Mouse (Mus musculus) limb, embryonic 15.5 days (tissue): ENCODE measurements around the gene Nipbl. TPM values are rescaled to one million over a fixed set of nuclear protein-coding genes. Genes with fewer than 3 reads are reported as not detected.
A peak's percentile ranks its signal among the peaks of the same experiment; 100 is the strongest.
"Not testable (repeated sequence)": the region's sequence is repeated elsewhere in the genome, so short reads cannot be mapped to it uniquely, and the experiment has no call there.

Experiments used
- ATAC-seq: fragments of 200-750 bp; cut with Nextera tagmentation; 2 replicates; pipeline ENCODE4 v1.8.0; 2017; ENCODE audit warnings: low read depth, moderate TSS enrichment; ENCODE audit not compliant: insufficient number of reproducible peaks, low FRiP score, low TSS enrichment
- H3K27ac ChIP-seq: fragments of 300-500 bp; sonication (generic); 2 replicates; pipeline ENCODE4 v1.5.1; 2015; ENCODE audit warnings: moderate library complexity, mild to moderate bottlenecking, inconsistent platforms
- H3K27me3 ChIP-seq: fragments of 300-500 bp; sonication (generic); 2 replicates; pipeline ENCODE4 v1.6.1; 2015; ENCODE audit warnings: inconsistent platforms
- H3K36me3 ChIP-seq: fragments of 300-500 bp; sonication (generic); 2 replicates; pipeline ENCODE4 v1.6.1; 2015; ENCODE audit warnings: inconsistent platforms
- H3K4me1 ChIP-seq: fragments of 300-500 bp; sonication (generic); 2 replicates; pipeline ENCODE4 v1.6.1; 2015; ENCODE audit warnings: inconsistent platforms
- H3K4me2 ChIP-seq: fragments of 300-500 bp; sonication (generic); 2 replicates; pipeline ENCODE4 v1.6.1; 2015; ENCODE audit warnings: mild to moderate bottlenecking, inconsistent platforms
- H3K4me3 ChIP-seq: fragments of 300-500 bp; sonication (generic); 2 replicates; pipeline ENCODE4 v1.5.1; 2015; ENCODE audit warnings: mild to moderate bottlenecking, inconsistent platforms
- H3K9ac ChIP-seq: fragments of 300-500 bp; sonication (generic); 2 replicates; pipeline ENCODE4 v1.6.1; 2015; ENCODE audit warnings: inconsistent platforms
- H3K9me3 ChIP-seq: fragments of 300-500 bp; sonication (generic); 2 replicates; pipeline ENCODE4 v1.6.1; 2016; ENCODE audit warnings: inconsistent platforms
- WGBS: fragments of 180-500 bp; shearing (Covaris S2); methylation state at CpG from one replicate; pipeline ENCODE4 v1.1.7; 2015; 5-methylcytosine and 5-hydroxymethylcytosine counted together
- polyA plus RNA-seq: library from polyadenylated mRNA; unstranded; fragments of >200 nt; fragmentation: Nextera tagmentation; extraction: Ambion mirVana; gene quantifications from 2 replicates; pipeline ENCODE4 v1.2.1, GENCODE M21; 2015

Nipbl gene
- polyA plus RNA-seq, result 16.6 and 17.9 TPM in 2 replicates

DNA sequence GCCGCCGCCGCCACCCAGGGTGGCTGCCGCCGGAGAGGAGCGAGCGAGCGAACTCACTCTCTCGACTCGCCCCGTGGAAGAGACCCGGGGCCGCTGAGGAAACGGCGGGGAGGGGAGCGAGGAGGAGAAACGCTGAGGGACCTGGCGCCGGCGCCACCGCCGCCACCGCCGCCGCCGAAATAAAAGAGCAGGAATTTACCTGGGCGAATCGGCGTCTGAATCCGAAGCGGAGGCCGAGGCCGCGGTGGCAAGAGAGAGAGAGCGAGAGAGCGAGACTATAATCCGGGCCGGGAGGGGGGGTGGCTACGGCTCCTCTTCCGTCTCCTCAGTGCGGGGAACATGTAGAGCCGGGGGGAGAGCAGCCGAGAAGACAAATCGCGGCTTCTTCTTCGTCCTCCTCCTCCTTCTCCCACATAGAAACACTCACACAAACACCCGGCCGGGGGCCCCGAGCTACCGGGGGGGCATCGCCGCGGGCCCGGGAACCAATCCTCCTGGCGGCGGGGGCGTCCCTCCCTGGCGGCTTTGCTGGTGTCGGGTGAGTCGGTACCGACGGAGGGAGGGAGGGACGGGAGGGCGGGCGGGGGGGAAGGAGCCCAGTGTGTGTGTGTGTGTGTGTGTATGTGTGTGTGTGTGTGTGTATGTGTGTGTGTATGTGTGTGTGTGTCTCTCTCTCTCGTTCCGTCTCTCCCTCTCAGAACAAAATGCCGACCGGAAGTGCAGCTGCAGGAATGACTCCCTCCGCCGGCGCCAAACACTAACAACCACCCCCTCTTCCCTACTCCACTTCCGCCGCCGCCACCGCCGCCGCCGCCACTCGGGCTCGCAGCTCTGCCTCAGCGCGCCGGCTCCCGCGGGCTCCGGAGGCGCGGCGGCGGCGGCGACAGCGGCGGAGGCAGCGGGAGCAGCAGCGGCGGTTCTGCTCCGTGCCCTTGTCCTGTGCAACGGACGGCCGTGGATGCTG lies at the start of gene Nipbl:
Nipbl (minus strand) TSS at position 538 of the 964 bp plus-strand sequence.
- Histone ChIP-seq H3K27ac (peak within 1 kb of the TSS; percentile 99), H3K4me2 (peak within 1 kb of the TSS; percentile 90), H3K4me3 (peak within 1 kb of the TSS; percentile 94), H3K4me1 (peaks cover 14% of the 10 kb centered on the region), H3K9ac (peak within 1 kb of the TSS; percentile 99), H3K36me3 (no peaks in the 10 kb centered on the region), H3K9me3 (no peaks in the 10 kb centered on the region), H3K27me3 (no peaks in the 10 kb centered on the region)
- 1% methylated on average over 68 of the region's 102 CpGs for WGBS
- peak; percentile 88 for ATAC-seq

GRCm38 (mm10) chr15:8485261-8485660 lies 41.0 kb upstream of the Nipbl start:
- H3K36me3 ChIP-seq, result no peaks in the 10 kb centered on the region
- 76% methylated on average over 6 of the region's 6 CpGs for WGBS
- no peak overlapping the region for H3K27ac ChIP-seq
- ATAC-seq, result no peak
- no peaks in the 10 kb centered on the region for H3K9me3 ChIP-seq
- H3K4me3 ChIP-seq, result no peak overlapping the region
- no peak overlapping the region for H3K4me2 ChIP-seq
- H3K27me3 ChIP-seq, result no peaks in the 10 kb centered on the region
- H3K4me1 ChIP-seq, result no peaks in the 10 kb centered on the region
- no peak overlapping the region for H3K9ac ChIP-seq

DNA sequence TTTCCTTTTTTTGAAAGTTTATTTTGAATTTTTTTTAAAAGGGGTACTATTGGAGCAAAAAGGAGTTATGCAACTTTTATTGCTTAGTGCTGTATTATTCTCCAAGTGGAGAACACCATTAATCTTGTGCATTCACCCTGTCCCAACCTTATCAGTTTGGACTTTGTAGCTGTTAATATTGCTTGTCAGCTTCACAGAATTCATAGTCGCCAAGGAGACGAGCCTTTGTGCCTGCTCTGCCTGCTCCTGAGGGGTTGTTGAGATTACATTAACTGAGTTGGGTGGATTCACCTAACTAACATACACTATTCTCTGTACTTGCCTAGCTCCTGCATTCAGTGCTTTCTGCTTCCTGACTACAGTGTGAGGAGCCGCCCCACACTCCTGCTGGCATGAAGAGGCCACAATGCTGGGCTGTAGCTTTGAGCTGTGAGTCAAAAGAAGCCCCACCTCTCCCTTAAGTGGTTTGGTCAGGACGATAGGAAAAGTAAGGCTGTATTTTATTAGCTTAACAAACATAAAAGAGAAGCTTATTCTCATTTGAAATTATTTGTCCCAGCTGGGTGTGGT lies 24.8 kb upstream of the Nipbl start:
- Histone ChIP-seq H3K36me3 (no peaks in the 10 kb centered on the region), H3K9ac (no peak overlapping the region), H3K4me2 (no peak overlapping the region), H3K27me3 (no peaks in the 10 kb centered on the region), H3K4me3 (no peak overlapping the region), H3K4me1 (no peaks in the 10 kb centered on the region), H3K9me3 (no peaks in the 10 kb centered on the region), H3K27ac (no peak overlapping the region)
- 64% methylated on average over 4 of the region's 4 CpGs for WGBS
- ATAC-seq, result no peak

DNA sequence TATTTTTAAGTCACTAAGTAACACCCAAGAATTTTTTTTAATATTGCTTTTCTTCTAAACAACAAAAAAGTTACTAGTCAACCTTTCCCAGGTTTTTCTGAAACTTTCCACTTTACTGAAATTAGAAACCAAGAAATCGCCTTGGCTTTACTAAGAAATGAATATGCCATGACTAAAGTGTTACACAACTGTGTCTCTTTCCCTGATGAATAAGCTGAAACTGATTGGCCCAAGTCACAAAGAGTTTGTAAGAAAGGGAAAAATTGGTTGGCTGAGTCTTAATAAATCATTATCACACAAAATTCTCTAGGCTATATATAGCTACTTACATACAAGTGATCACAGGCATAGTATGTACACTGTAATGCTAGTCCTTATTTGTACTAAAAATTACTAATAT lies 19.3 kb upstream of the Nipbl start:
- Histone ChIP-seq H3K4me3 (no peak overlapping the region), H3K27me3 (no peaks in the 10 kb centered on the region), H3K4me1 (no peaks in the 10 kb centered on the region), H3K4me2 (no peak overlapping the region), H3K9me3 (no peaks in the 10 kb centered on the region), H3K27ac (no peak overlapping the region), H3K9ac (no peak overlapping the region), H3K36me3 (no peaks in the 10 kb centered on the region)
- ATAC-seq, result no peak
- WGBS, result 75% methylated on average over 1 of the region's 1 CpGs

DNA sequence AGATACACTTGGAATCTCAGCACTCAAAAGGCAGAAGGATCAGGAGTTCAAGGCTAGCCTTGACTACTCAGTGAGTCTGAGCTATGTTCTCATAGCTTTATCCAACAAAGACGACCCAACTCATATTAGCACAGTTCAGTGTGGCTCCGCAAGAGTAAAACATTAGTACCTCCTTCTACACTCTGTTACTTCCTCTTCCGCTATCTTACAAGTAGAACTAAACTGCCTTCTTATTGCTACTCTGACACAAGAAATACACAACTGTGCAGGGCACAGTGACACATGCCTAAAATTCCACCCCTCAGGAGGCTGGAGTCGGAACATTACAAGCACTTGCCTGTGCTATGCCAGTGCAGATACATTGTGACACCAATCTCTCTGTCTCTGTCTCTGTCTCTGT lies 18.5 kb upstream of the Nipbl start:
- Histone ChIP-seq H3K27me3 (no peaks in the 10 kb centered on the region), H3K36me3 (no peaks in the 10 kb centered on the region), H3K9ac (no peak overlapping the region), H3K4me3 (no peak overlapping the region), H3K4me1 (no peaks in the 10 kb centered on the region), H3K9me3 (no peaks in the 10 kb centered on the region), H3K4me2 (no peak overlapping the region), H3K27ac (no peak overlapping the region)
- ATAC-seq, result no peak
- 85% methylated on average over 4 of the region's 4 CpGs for WGBS

DNA sequence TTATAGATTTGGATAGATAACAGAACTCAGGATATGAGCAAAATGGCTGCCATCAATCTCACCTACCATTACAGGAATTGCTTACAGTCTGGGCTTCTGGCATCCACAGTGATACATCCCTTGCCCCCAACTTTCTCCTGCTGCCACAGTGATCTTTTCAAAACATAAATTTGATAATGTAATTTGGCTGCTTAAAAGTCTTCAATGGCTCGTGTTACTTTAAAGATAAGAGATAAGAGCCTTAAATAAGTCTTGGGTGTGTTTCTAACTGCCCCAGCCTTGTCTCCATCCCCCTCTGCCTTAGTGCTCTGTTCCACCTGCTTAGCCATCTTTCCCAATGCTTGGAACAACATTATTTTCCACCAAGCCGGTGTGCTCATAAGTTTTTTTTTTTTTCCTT lies 16.6 kb upstream of the Nipbl start:
- no peak for ATAC-seq
- Histone ChIP-seq H3K27me3 (no peaks in the 10 kb centered on the region), H3K9ac (no peak overlapping the region), H3K27ac (no peak overlapping the region), H3K4me3 (no peak overlapping the region), H3K9me3 (no peaks in the 10 kb centered on the region), H3K36me3 (no peaks in the 10 kb centered on the region), H3K4me2 (no peak overlapping the region), H3K4me1 (no peaks in the 10 kb centered on the region)
- WGBS, result 69% methylated on average over 2 of the region's 2 CpGs

DNA sequence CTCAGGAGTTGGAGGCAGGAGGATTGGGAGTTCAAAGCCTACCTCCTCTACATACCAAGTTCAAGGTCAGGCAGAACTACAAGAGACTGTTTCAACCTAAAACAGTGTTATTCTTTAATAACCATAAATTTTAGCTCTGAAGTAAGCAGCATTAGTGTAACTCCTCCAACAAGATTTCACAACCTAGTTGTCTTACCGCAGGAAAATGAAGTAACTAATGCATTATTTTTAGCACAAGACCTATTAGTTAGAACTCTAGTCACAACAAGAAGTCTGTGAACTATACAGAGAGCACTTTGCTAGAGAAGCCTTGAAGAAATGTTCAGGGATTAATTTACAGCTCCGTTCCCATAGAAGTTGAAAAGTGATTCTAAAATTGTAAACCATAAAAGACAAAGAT lies 15.7 kb upstream of the Nipbl start:
- Histone ChIP-seq H3K4me2 (no peak overlapping the region), H3K9me3 (no peaks in the 10 kb centered on the region), H3K36me3 (no peaks in the 10 kb centered on the region), H3K4me1 (no peaks in the 10 kb centered on the region), H3K27me3 (no peaks in the 10 kb centered on the region), H3K9ac (no peak overlapping the region), H3K4me3 (no peak overlapping the region), H3K27ac (no peak overlapping the region)
- ATAC-seq, result no peak
- 80% methylated on average over 2 of the region's 2 CpGs for WGBS

GRCm38 (mm10) chr15:8456223-8456622 lies 12.0 kb upstream of the Nipbl start:
- ATAC-seq, result not testable (repeated sequence)

DNA sequence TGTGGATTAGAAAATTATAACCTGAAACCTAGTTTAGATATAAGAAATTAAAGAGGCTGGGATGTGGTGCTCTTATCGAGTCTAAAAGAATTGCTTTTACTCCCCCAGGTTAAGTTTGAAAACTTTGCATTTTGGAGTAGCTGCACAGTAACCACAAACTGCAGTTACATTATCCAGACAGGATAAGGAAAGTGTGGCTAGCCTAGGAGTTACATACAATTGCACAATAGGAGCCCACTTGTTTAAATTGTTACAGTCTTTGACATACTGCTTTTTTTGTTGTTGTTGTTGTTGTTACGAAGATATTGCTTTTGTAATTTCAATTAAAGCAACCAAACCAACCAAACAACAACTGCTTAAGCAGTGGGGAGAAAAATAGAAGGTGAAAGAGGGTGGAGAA lies 11.2 kb upstream of the Nipbl start:
- no peak overlapping the region for H3K27ac ChIP-seq
- ATAC-seq, result no peak
- no peak overlapping the region for H3K4me3 ChIP-seq
- H3K27me3 ChIP-seq, result no peaks in the 10 kb centered on the region
- WGBS, result 88% methylated on average over 2 of the region's 2 CpGs
- no peaks in the 10 kb centered on the region for H3K4me1 ChIP-seq
- H3K36me3 ChIP-seq, result no peaks in the 10 kb centered on the region
- H3K9me3 ChIP-seq, result no peaks in the 10 kb centered on the region
- no peak overlapping the region for H3K9ac ChIP-seq
- no peak overlapping the region for H3K4me2 ChIP-seq

More at GRCm38 (mm10) chr15:8456223-8456622, 12.0 kb upstream of the Nipbl start:
- H3K9me3 ChIP-seq, H3K36me3 ChIP-seq, H3K4me1 ChIP-seq, H3K9ac ChIP-seq, H3K27me3 ChIP-seq, H3K4me3 ChIP-seq, H3K4me2 ChIP-seq, H3K27ac ChIP-seq: not testable (repeated sequence)
- WGBS, result 82% methylated on average over 1 of the region's 2 CpGs

GRCm38 (mm10) chr15:8451071-8451470 lies 6.8 kb upstream of the Nipbl start:
- ATAC-seq, result no peak
- WGBS, result 35% methylated on average over 3 of the region's 3 CpGs

GRCm38 (mm10) chr15:8447193-8447767 lies 3.0 kb upstream of the Nipbl start:
- WGBS, result 46% methylated on average over 8 of the region's 8 CpGs
- no peak overlapping the region for H3K4me2 ChIP-seq
- H3K27me3 ChIP-seq, result no peaks in the 10 kb centered on the region
- peaks cover 12% of the 10 kb centered on the region for H3K4me1 ChIP-seq
- H3K27ac ChIP-seq, result no peak overlapping the region
- H3K9ac ChIP-seq, result no peak overlapping the region
- ATAC-seq, result no peak
- H3K36me3 ChIP-seq, result no peaks in the 10 kb centered on the region
- H3K4me3 ChIP-seq, result no peak overlapping the region
- H3K9me3 ChIP-seq, result no peaks in the 10 kb centered on the region

More at GRCm38 (mm10) chr15:8451071-8451470, 6.8 kb upstream of the Nipbl start:
- H3K9me3 ChIP-seq, result no peaks in the 10 kb centered on the region
- H3K4me3 ChIP-seq, result no peak overlapping the region
- H3K9ac ChIP-seq, result no peak overlapping the region
- no peak overlapping the region for H3K4me2 ChIP-seq
- H3K4me1 ChIP-seq, result peaks cover 8% of the 10 kb centered on the region
- H3K27me3 ChIP-seq, result no peaks in the 10 kb centered on the region
- no peak overlapping the region for H3K27ac ChIP-seq
- H3K36me3 ChIP-seq, result no peaks in the 10 kb centered on the region

DNA sequence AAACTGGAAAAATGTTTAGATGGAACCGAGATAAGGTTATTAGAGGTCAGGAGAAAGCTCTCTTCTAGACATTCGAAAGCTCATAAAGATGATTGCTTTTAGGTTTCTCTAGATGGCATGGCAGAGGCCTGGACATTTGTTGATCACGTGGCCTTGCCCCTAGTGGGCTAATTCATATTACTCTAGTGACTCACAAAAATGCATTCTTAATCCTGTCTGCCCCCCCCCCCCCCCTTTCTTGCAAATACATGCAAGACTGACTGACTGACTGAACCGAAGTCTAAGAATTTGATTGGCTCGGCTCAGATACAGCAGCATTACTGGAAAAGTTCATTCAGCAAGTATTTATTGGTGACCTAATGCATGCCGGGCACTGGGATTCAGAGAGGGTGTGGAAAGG lies 2.2 kb upstream of the Nipbl start:
- no peaks in the 10 kb centered on the region for H3K27me3 ChIP-seq
- ATAC-seq, result no peak
- H3K9ac ChIP-seq, result peak overlapping the region; percentile 26; the same call in 1 of the 2 replicates
- H3K27ac ChIP-seq, result peak overlapping the region; percentile 47; the same call in 1 of the 2 replicates
- H3K4me3 ChIP-seq, result peak overlapping the region; percentile 94
- H3K4me2 ChIP-seq, result peak overlapping the region; percentile 90
- H3K9me3 ChIP-seq, result no peaks in the 10 kb centered on the region
- H3K36me3 ChIP-seq, result no peaks in the 10 kb centered on the region
- WGBS, result 3% methylated on average over 6 of the region's 6 CpGs
- H3K4me1 ChIP-seq, result peaks cover 14% of the 10 kb centered on the region
